In genomic region chr3:92587190-92587589, GRCm38 (mm10) we compare ENCODE assay signal across 42 mouse cellular contexts. TPM values are rescaled to one million over a fixed set of nuclear protein-coding genes. Genes with fewer than 3 reads are reported as not detected.
"Had no signal": no experiment of that assay in that cellular context is flagged by ENCODE, and none has a peak within 500 bp of the region (broad histone marks: within the 10 kb centered on the region; RNA-seq: fewer than 3 reads in every experiment).

No protein-coding gene starts in this region.

- H3K9ac ChIP-seq: heart, embryonic 12.5 days; hindbrain, embryonic 12.5 days; hindbrain, embryonic 14.5 days; kidney, embryonic 15.5 days; limb, embryonic 12.5 days; liver, embryonic 12.5 days; liver, embryonic 14.5 days had no signal

- H3K36me3 ChIP-seq: heart, embryonic 10.5 days; heart, embryonic 12.5 days; hindbrain, embryonic 10.5 days; hindbrain, embryonic 12.5 days; kidney, embryonic 15.5 days; limb, embryonic 10.5 days; limb, embryonic 12.5 days; liver, embryonic 12.5 days had no signal

- DNase-seq: gastrocnemius, adult 2 months; gastrocnemius, postnatal 10 days; gastrocnemius, postnatal 25 days; heart, adult 18-20 months; heart, postnatal 10 days; heart, postnatal 4 days; kidney, adult 11 months; kidney, adult 2 months; kidney, adult 9 months; kidney, postnatal 14 days; kidney, postnatal 36 days; layer of hippocampus, adult 9-11 months; layer of hippocampus, postnatal 36 days had no signal

- ATAC-seq: hindbrain, embryonic 16.5 days; inflammation-experienced regulatory T-cells, adult 6 months; liver, embryonic 12.5 days had no signal

- H3K4me1 ChIP-seq: heart, embryonic 10.5 days; heart, embryonic 12.5 days; hindbrain, embryonic 10.5 days; hindbrain, embryonic 12.5 days; kidney, embryonic 15.5 days; limb, embryonic 10.5 days; limb, embryonic 12.5 days; liver, embryonic 12.5 days had no signal

- H3K9me3 ChIP-seq: heart, embryonic 10.5 days; heart, embryonic 12.5 days; hindbrain, embryonic 10.5 days; hindbrain, embryonic 12.5 days; kidney, embryonic 15.5 days; limb, embryonic 10.5 days; limb, embryonic 12.5 days; liver, embryonic 12.5 days had no signal

- H3K27me3 ChIP-seq: heart, embryonic 12.5 days; hindbrain, embryonic 12.5 days; kidney, embryonic 15.5 days; limb, embryonic 12.5 days; liver, embryonic 12.5 days had no signal

- H3K4me2 ChIP-seq: heart, embryonic 12.5 days; hindbrain, embryonic 12.5 days; hindbrain, embryonic 14.5 days; kidney, embryonic 15.5 days; limb, embryonic 12.5 days; liver, embryonic 12.5 days had no signal

- H3K4me3 ChIP-seq: gastrocnemius, adult 2 months; heart, embryonic 10.5 days; heart, embryonic 12.5 days; hindbrain, embryonic 10.5 days; hindbrain, embryonic 12.5 days; kidney, embryonic 15.5 days; limb, embryonic 10.5 days; limb, embryonic 12.5 days; liver, embryonic 12.5 days had no signal

- H3K27ac ChIP-seq: gastrocnemius, adult 2 months; heart, embryonic 10.5 days; hindbrain, embryonic 10.5 days; hindbrain, embryonic 12.5 days; hindbrain, embryonic 14.5 days; kidney, embryonic 15.5 days; kidney, postnatal 0 days; limb, embryonic 10.5 days; limb, embryonic 12.5 days; liver, embryonic 12.5 days; liver, embryonic 14.5 days had no signal

RNA-seq across cellular contexts. Expression of gene Smcp, which starts 1.6 kb away (rescaled TPM):
- total RNA-seq: gastrocnemius, adult 2 months; gastrocnemius, postnatal 10 days; gastrocnemius, postnatal 25 days; gastrocnemius, postnatal 4 days; granulocyte monocyte progenitor cell, adult 5-6 weeks; heart, adult 18-20 months; heart, adult 8-10 months; heart, postnatal 10 days; heart, postnatal 25 days; heart, postnatal 4 days; layer of hippocampus, adult 18-20 months; layer of hippocampus, adult 8-10 months; layer of hippocampus, postnatal 14 days; layer of hippocampus, postnatal 36 days; left cerebral cortex, adult 18-20 months; left cerebral cortex, adult 8-10 months; left cerebral cortex, postnatal 14 days; left cerebral cortex, postnatal 36 days had no signal
- polyA plus RNA-seq: frontal cortex, adult 2 months; heart, embryonic 10.5 days; heart, embryonic 12.5 days; heart, embryonic 14.5 days; heart, embryonic 16.5 days; hindbrain, embryonic 10.5 days; hindbrain, embryonic 12.5 days; hindbrain, embryonic 14.5 days; hindbrain, embryonic 16.5 days; inflammation-experienced regulatory T-cells, adult 6 months; kidney, embryonic 15.5 days; kidney, postnatal 0 days; large intestine, adult 2 months; limb, embryonic 10.5 days; limb, embryonic 12.5 days; limb, embryonic 14.5 days; liver, embryonic 12.5 days; liver, embryonic 14.5 days had no signal

RNA-seq across cellular contexts. Expression of gene Ivl, which starts 13.7 kb away (rescaled TPM):
- total RNA-seq: gastrocnemius, adult 2 months; gastrocnemius, postnatal 10 days; gastrocnemius, postnatal 25 days; gastrocnemius, postnatal 4 days; granulocyte monocyte progenitor cell, adult 5-6 weeks; heart, adult 18-20 months; heart, adult 8-10 months; heart, postnatal 10 days; heart, postnatal 25 days; heart, postnatal 4 days; layer of hippocampus, adult 18-20 months; layer of hippocampus, adult 8-10 months; layer of hippocampus, postnatal 14 days; layer of hippocampus, postnatal 36 days; left cerebral cortex, adult 18-20 months; left cerebral cortex, adult 8-10 months; left cerebral cortex, postnatal 14 days; left cerebral cortex, postnatal 36 days had no signal
- polyA plus RNA-seq: frontal cortex, adult 2 months; heart, embryonic 10.5 days; heart, embryonic 12.5 days; heart, embryonic 14.5 days; hindbrain, embryonic 10.5 days; hindbrain, embryonic 14.5 days; hindbrain, embryonic 16.5 days; inflammation-experienced regulatory T-cells, adult 6 months; large intestine, adult 2 months; limb, embryonic 10.5 days had no signal

RNA-seq across cellular contexts. Expression of gene 2210017I01Rik, which starts 20.1 kb away (rescaled TPM):
- total RNA-seq: gastrocnemius, adult 2 months; gastrocnemius, postnatal 10 days; gastrocnemius, postnatal 25 days; gastrocnemius, postnatal 4 days; granulocyte monocyte progenitor cell, adult 5-6 weeks; heart, adult 18-20 months; heart, adult 8-10 months; heart, postnatal 10 days; heart, postnatal 25 days; heart, postnatal 4 days; layer of hippocampus, adult 18-20 months; layer of hippocampus, adult 8-10 months; layer of hippocampus, postnatal 14 days; layer of hippocampus, postnatal 36 days; left cerebral cortex, adult 18-20 months; left cerebral cortex, adult 8-10 months; left cerebral cortex, postnatal 14 days; left cerebral cortex, postnatal 36 days had no signal
- polyA plus RNA-seq: frontal cortex, adult 2 months; heart, embryonic 10.5 days; heart, embryonic 12.5 days; heart, embryonic 14.5 days; heart, embryonic 16.5 days; hindbrain, embryonic 10.5 days; hindbrain, embryonic 12.5 days; hindbrain, embryonic 14.5 days; hindbrain, embryonic 16.5 days; inflammation-experienced regulatory T-cells, adult 6 months; kidney, adult 2 months; kidney, embryonic 15.5 days; kidney, postnatal 0 days; large intestine, adult 2 months; limb, embryonic 10.5 days; limb, embryonic 12.5 days; limb, embryonic 14.5 days; liver, embryonic 12.5 days; liver, embryonic 14.5 days had no signal

RNA-seq across cellular contexts. Expression of gene Lce6a, which starts 34.3 kb away (rescaled TPM):
- total RNA-seq: gastrocnemius, adult 2 months; gastrocnemius, postnatal 10 days; gastrocnemius, postnatal 25 days; gastrocnemius, postnatal 4 days; granulocyte monocyte progenitor cell, adult 5-6 weeks; heart, adult 18-20 months; heart, adult 8-10 months; heart, postnatal 10 days; heart, postnatal 25 days; heart, postnatal 4 days; layer of hippocampus, adult 18-20 months; layer of hippocampus, adult 8-10 months; layer of hippocampus, postnatal 14 days; layer of hippocampus, postnatal 36 days; left cerebral cortex, adult 18-20 months; left cerebral cortex, adult 8-10 months; left cerebral cortex, postnatal 14 days; left cerebral cortex, postnatal 36 days had no signal
- polyA plus RNA-seq: frontal cortex, adult 2 months; heart, embryonic 10.5 days; heart, embryonic 12.5 days; heart, embryonic 14.5 days; heart, embryonic 16.5 days; hindbrain, embryonic 10.5 days; hindbrain, embryonic 12.5 days; hindbrain, embryonic 14.5 days; hindbrain, embryonic 16.5 days; inflammation-experienced regulatory T-cells, adult 6 months; kidney, adult 2 months; kidney, embryonic 15.5 days; kidney, postnatal 0 days; large intestine, adult 2 months; limb, embryonic 10.5 days; limb, embryonic 12.5 days; liver, embryonic 12.5 days; liver, embryonic 14.5 days had no signal

RNA-seq across cellular contexts. Expression of gene 2310046K23Rik, which starts 52.9 kb away (rescaled TPM):
- total RNA-seq: gastrocnemius, adult 2 months; gastrocnemius, postnatal 10 days; gastrocnemius, postnatal 25 days; gastrocnemius, postnatal 4 days; granulocyte monocyte progenitor cell, adult 5-6 weeks; heart, adult 18-20 months; heart, adult 8-10 months; heart, postnatal 10 days; heart, postnatal 25 days; heart, postnatal 4 days; layer of hippocampus, adult 18-20 months; layer of hippocampus, adult 8-10 months; layer of hippocampus, postnatal 14 days; layer of hippocampus, postnatal 36 days; left cerebral cortex, adult 18-20 months; left cerebral cortex, adult 8-10 months; left cerebral cortex, postnatal 14 days; left cerebral cortex, postnatal 36 days had no signal
- polyA plus RNA-seq: frontal cortex, adult 2 months; heart, embryonic 10.5 days; heart, embryonic 12.5 days; heart, embryonic 14.5 days; heart, embryonic 16.5 days; hindbrain, embryonic 10.5 days; hindbrain, embryonic 12.5 days; hindbrain, embryonic 14.5 days; hindbrain, embryonic 16.5 days; inflammation-experienced regulatory T-cells, adult 6 months; kidney, adult 2 months; kidney, embryonic 15.5 days; kidney, postnatal 0 days; large intestine, adult 2 months; limb, embryonic 10.5 days; limb, embryonic 12.5 days; limb, embryonic 14.5 days; liver, embryonic 12.5 days; liver, embryonic 14.5 days had no signal
